ENCODE assay signal across 26 mouse cellular contexts in genomic region chr10:12187669-12188342, GRCm38 (mm10).
DNase-seq lines count a peak whose midpoint lies in the region; ATAC-seq and TF ChIP-seq lines count a peak whose summit lies in the region.
"Had no signal": no experiment of that assay in that cellular context is flagged by ENCODE, and none has a peak within 500 bp of the region (broad histone marks: within the 10 kb centered on the region; RNA-seq: fewer than 3 reads in every experiment).

No protein-coding gene starts in this region.

- no peak overlapping the region for H3K9ac ChIP-seq in midbrain, embryonic 12.5 days (replicated peaks)
- no peak overlapping the region for H3K9ac ChIP-seq in midbrain, postnatal 0 days (replicated peaks; ENCODE audit: low read length, poor library complexity, severe bottlenecking)
- no peak overlapping the region; the same call in 1 of the 2 replicates for H3K9ac ChIP-seq in hindbrain, embryonic 13.5 days
- no peak overlapping the region for H3K9ac ChIP-seq in midbrain, embryonic 16.5 days (ENCODE audit: low read depth, low read length)
- H3K9ac ChIP-seq: heart, embryonic 12.5 days; kidney, embryonic 15.5 days; limb, embryonic 15.5 days; liver, embryonic 14.5 days; lung, embryonic 15.5 days had no signal

- H3K27me3 ChIP-seq in midbrain, embryonic 12.5 days = no peaks in the 10 kb centered on the region
- H3K27me3 ChIP-seq in midbrain, postnatal 0 days (ENCODE audit: insufficient read depth, low read length) = no peaks in the 10 kb centered on the region
- H3K27me3 ChIP-seq in hindbrain, embryonic 13.5 days = no peaks in the 10 kb centered on the region
- H3K27me3 ChIP-seq in midbrain, embryonic 16.5 days (ENCODE audit: control insufficient read depth, insufficient read depth, low read depth, low read length) = no peaks in the 10 kb centered on the region
- H3K27me3 ChIP-seq: heart, embryonic 12.5 days; kidney, embryonic 15.5 days; limb, embryonic 15.5 days; lung, embryonic 15.5 days; megakaryocyte, embryonic 14.5 days had no signal

- peaks cover 8% of the 10 kb centered on the region; the same call in 1 of the 2 replicates for H3K4me1 ChIP-seq in midbrain, embryonic 12.5 days
- no peaks in the 10 kb centered on the region for H3K4me1 ChIP-seq in midbrain, postnatal 0 days (ENCODE audit: insufficient read depth, low read length)
- H3K4me1 ChIP-seq in hindbrain, embryonic 13.5 days (replicated peaks) = peaks cover 15% of the 10 kb centered on the region; the same call in 1 of the 2 replicates
- H3K4me1 ChIP-seq in midbrain, embryonic 16.5 days (ENCODE audit: control insufficient read depth, insufficient read depth, low read length) = 0 out of 2 replicates have a peak, but pooled peaks cover 2% of the 10 kb centered on the region
- H3K4me1 ChIP-seq: heart, embryonic 12.5 days; kidney, embryonic 15.5 days; limb, embryonic 15.5 days; lung, embryonic 15.5 days; megakaryocyte, embryonic 14.5 days had no signal

- H3K9me3 ChIP-seq in midbrain, embryonic 12.5 days = no peaks in the 10 kb centered on the region
- H3K9me3 ChIP-seq in midbrain, postnatal 0 days (ENCODE audit: low read length) = no peaks in the 10 kb centered on the region
- no peaks in the 10 kb centered on the region for H3K9me3 ChIP-seq in hindbrain, embryonic 13.5 days
- H3K9me3 ChIP-seq in midbrain, embryonic 16.5 days (replicated peaks; ENCODE audit: control insufficient read depth, low read length, poor library complexity, severe bottlenecking) = no peaks in the 10 kb centered on the region
- H3K9me3 ChIP-seq: kidney, embryonic 15.5 days; limb, embryonic 15.5 days; lung, embryonic 15.5 days; megakaryocyte, embryonic 14.5 days had no signal

- no peak for TF ChIP-seq CTCF in midbrain, postnatal 0 days (IDR thresholded peaks at IDR 0.05)

- no peak overlapping the region for H3K4me3 ChIP-seq in midbrain, embryonic 12.5 days
- no peak overlapping the region for H3K4me3 ChIP-seq in midbrain, postnatal 0 days (ENCODE audit: low read depth, low read length)
- no peak overlapping the region for H3K4me3 ChIP-seq in hindbrain, embryonic 13.5 days
- no peak overlapping the region for H3K4me3 ChIP-seq in midbrain, embryonic 16.5 days (ENCODE audit: low read depth, low read length)
- H3K4me3 ChIP-seq: heart, embryonic 12.5 days; kidney, embryonic 15.5 days; left cerebral cortex, adult 2 months; limb, embryonic 15.5 days; lung, embryonic 15.5 days; megakaryocyte, embryonic 14.5 days had no signal

- no peak overlapping the region for H3K4me2 ChIP-seq in midbrain, embryonic 12.5 days (replicated peaks)
- H3K4me2 ChIP-seq in midbrain, postnatal 0 days (ENCODE audit: low read depth, low read length, poor library complexity, severe bottlenecking) = no peak overlapping the region; the same call in 1 of the 2 replicates
- H3K4me2 ChIP-seq in hindbrain, embryonic 13.5 days = peak overlapping the region; percentile 36
- H3K4me2 ChIP-seq in midbrain, embryonic 16.5 days (ENCODE audit: low read length) = peak overlapping the region; percentile 0; the same call in 1 of the 2 replicates
- H3K4me2 ChIP-seq: heart, embryonic 12.5 days; kidney, embryonic 15.5 days; limb, embryonic 15.5 days; lung, embryonic 15.5 days had no signal

- WGBS in midbrain, embryonic 12.5 days = 81% methylated on average over 8 of the region's 8 CpGs
- 62% methylated on average over 8 of the region's 8 CpGs for WGBS in midbrain, postnatal 0 days
- 58% methylated on average over 8 of the region's 8 CpGs for WGBS in hindbrain, embryonic 13.5 days
- 70% methylated on average over 8 of the region's 8 CpGs for WGBS in midbrain, embryonic 16.5 days

- H3K27ac ChIP-seq in midbrain, embryonic 12.5 days (replicated peaks) = 0 out of 2 replicates have a peak overlapping the region, but pooled peaks have one; percentile 2
- H3K27ac ChIP-seq in midbrain, postnatal 0 days (ENCODE audit: low read depth, low read length) = no peak overlapping the region
- peak overlapping the region; percentile 32 for H3K27ac ChIP-seq in hindbrain, embryonic 13.5 days
- no peak overlapping the region for H3K27ac ChIP-seq in midbrain, embryonic 16.5 days (ENCODE audit: low read length)
- H3K27ac ChIP-seq: kidney, embryonic 15.5 days; left cerebral cortex, adult 2 months; limb, embryonic 15.5 days; liver, embryonic 14.5 days; lung, embryonic 15.5 days had no signal

- no peaks in the 10 kb centered on the region for H3K36me3 ChIP-seq in midbrain, embryonic 12.5 days
- no peaks in the 10 kb centered on the region for H3K36me3 ChIP-seq in midbrain, postnatal 0 days (ENCODE audit: insufficient read depth, low read length)
- no peaks in the 10 kb centered on the region for H3K36me3 ChIP-seq in hindbrain, embryonic 13.5 days
- no peaks in the 10 kb centered on the region for H3K36me3 ChIP-seq in midbrain, embryonic 16.5 days (ENCODE audit: control insufficient read depth, insufficient read depth, low read length)
- H3K36me3 ChIP-seq: heart, embryonic 12.5 days; kidney, embryonic 15.5 days; limb, embryonic 15.5 days; lung, embryonic 15.5 days had no signal

- peak; percentile 39; the same call in 1 of the 2 replicates for ATAC-seq in midbrain, embryonic 12.5 days (ENCODE audit: low FRiP score, low read depth)
- ATAC-seq in midbrain, postnatal 0 days (ENCODE audit: low FRiP score) = no peak
- ATAC-seq in hindbrain, embryonic 13.5 days (ENCODE audit: low FRiP score) = peak; percentile 60; the same call in 1 of the 2 replicates
- 0 out of 2 replicates have a peak, but pooled peaks have one; percentile 46 for ATAC-seq in midbrain, embryonic 16.5 days
- no peak for ATAC-seq in activated CD4-positive, CD25-positive, alpha-beta regulatory T cell, adult 4 months
- ATAC-seq: intestine, postnatal 0 days had no signal

- DNase-seq in cerebellum, postnatal 10 days = peak; percentile 13 to 23
- DNase-seq in cerebellum, adult 11 months = no peak
- DNase-seq in midbrain, postnatal 0 days (ENCODE audit: low spot score) = no peak
- no peak for DNase-seq in urinary bladder, postnatal 25 days (ENCODE audit: low spot score)
- DNase-seq: adrenal gland, postnatal 14 days; cerebellum, adult 11-12 months; gastrocnemius, postnatal 25 days; heart, adult 18-20 months; heart, postnatal 10 days; kidney, postnatal 4 days; layer of hippocampus, adult 9-11 months; lung, postnatal 36 days; thymus, adult 2 months; thymus, postnatal 4 days had no signal

Comparison
In these comparisons a context has a peak if more than half of its experiments do, and no peak if none do; other contexts are left out.
1. DNase-seq: peak in cerebellum, postnatal 10 days (2 of 2); none in cerebellum, adult 11 months (single experiment), midbrain, postnatal 0 days (single experiment) and urinary bladder, postnatal 25 days (single experiment).
2. ATAC-seq: peak in midbrain, embryonic 12.5 days (single experiment), hindbrain, embryonic 13.5 days (single experiment) and midbrain, embryonic 16.5 days (single experiment); none in midbrain, postnatal 0 days (single experiment) and activated CD4-positive, CD25-positive, alpha-beta regulatory T cell, adult 4 months (single experiment).
3. H3K27ac ChIP-seq: peak in midbrain, embryonic 12.5 days (single experiment) and hindbrain, embryonic 13.5 days (single experiment); none in midbrain, postnatal 0 days (single experiment) and midbrain, embryonic 16.5 days (single experiment).
4. H3K4me2 ChIP-seq: peak in hindbrain, embryonic 13.5 days (single experiment) and midbrain, embryonic 16.5 days (single experiment); none in midbrain, embryonic 12.5 days (single experiment) and midbrain, postnatal 0 days (single experiment).